Mouse (Mus musculus): ENCODE data around the gene Ddah1. TPM values are rescaled to one million over a fixed set of nuclear protein-coding genes. Genes with fewer than 3 reads are reported as not detected.
A peak's percentile ranks its signal among the peaks of the same experiment; 100 is the strongest.

Gene Ddah1
- total RNA-seq, 1 experiment, result 15.5 TPM

- in situ Hi-C loops (cut with MboI; ENCODE audit: low sequenced_read_pairs in 2 of 2, unreplicated experiment in 2 of 2), result no loop called here
- no peaks in the 10 kb centered on the region for H3K9me3 ChIP-seq (ENCODE audit: control insufficient read depth, insufficient read depth, low read depth, low read length)
- H3K4me1 ChIP-seq (ENCODE audit: control insufficient read depth in 2 of 2, insufficient read depth in 2 of 2, low read length in 2 of 2, poor library complexity in 1 of 2), result peaks cover 2 to 5% of the 10 kb centered on the region in 2 experiments; a peak in 3 of 4 replicates
- H3K27ac ChIP-seq (ENCODE audit: insufficient read depth, low read depth, low read length, poor library complexity, severe bottlenecking), result peak overlapping the region; percentile 16; the same call in 1 of the 2 replicates
- DNase-seq (ENCODE audit: low read depth, low spot score), result peak; percentile 20
- H3K36me3 ChIP-seq (ENCODE audit: control insufficient read depth, insufficient read depth, low read length, poor library complexity, severe bottlenecking), result no peaks in the 10 kb centered on the region
- H3K4me3 ChIP-seq (ENCODE audit: insufficient read depth in 1 of 2, low read depth in 1 of 2, low read length in 2 of 2, poor library complexity in 1 of 2, severe bottlenecking in 1 of 2), result 0 out of 4 replicates have a peak overlapping the region, but pooled peaks of 1 of the 2 experiments have one; percentile 37
- TF ChIP-seq MAFK (IDR thresholded peaks at IDR 0.05; ENCODE audit: insufficient read depth, low read depth, low read length), result no peak
- no peak for TF ChIP-seq CHD2 (IDR thresholded peaks at IDR 0.05; ENCODE audit: low read depth, low read length)
- TF ChIP-seq HCFC1 (IDR thresholded peaks at IDR 0.05; ENCODE audit: borderline replicate concordance, insufficient read depth, low read length), result no peak
- no peak for TF ChIP-seq ZNF384 (IDR thresholded peaks at IDR 0.05; ENCODE audit: low read depth, low read length)
- TF ChIP-seq ZC3H11A (IDR thresholded peaks at IDR 0.05; ENCODE audit: borderline replicate concordance, low read depth, low read length), result no peak
- 0 out of 2 replicates have a peak overlapping the region, but pooled peaks have one; percentile 7 for H3K9ac ChIP-seq (ENCODE audit: insufficient read depth, low read depth, low read length, poor library complexity, severe bottlenecking)
Observed at GRCm38 (mm10) chr3:145780784-145781442, 22.4 kb downstream of the Ddah1 start.

- Histone ChIP-seq H3K4me3 (ENCODE audit: insufficient read depth in 1 of 2, low read depth in 1 of 2, low read length in 2 of 2, poor library complexity in 1 of 2, severe bottlenecking in 1 of 2) (no peak overlapping the region), H3K27ac (ENCODE audit: insufficient read depth, low read depth, low read length, poor library complexity, severe bottlenecking) (no peak overlapping the region), H3K36me3 (ENCODE audit: control insufficient read depth, insufficient read depth, low read length, poor library complexity, severe bottlenecking) (no peaks in the 10 kb centered on the region), H3K4me1 (ENCODE audit: control insufficient read depth in 2 of 2, insufficient read depth in 2 of 2, low read length in 2 of 2, poor library complexity in 1 of 2) (peaks cover 2 to 5% of the 10 kb centered on the region in 2 experiments; a peak in 3 of 4 replicates), H3K9me3 (ENCODE audit: control insufficient read depth, insufficient read depth, low read depth, low read length) (no peaks in the 10 kb centered on the region), H3K9ac (ENCODE audit: insufficient read depth, low read depth, low read length, poor library complexity, severe bottlenecking) (no peak overlapping the region)
- in situ Hi-C loops (cut with MboI; ENCODE audit: low sequenced_read_pairs in 2 of 2, unreplicated experiment in 2 of 2), result no loop called here
- DNase-seq (ENCODE audit: low read depth, low spot score), result no peak
- TF ChIP-seq CHD2 (IDR thresholded peaks at IDR 0.05; ENCODE audit: low read depth, low read length) (no peak), ZC3H11A (IDR thresholded peaks at IDR 0.05; ENCODE audit: borderline replicate concordance, low read depth, low read length) (no peak), ZNF384 (IDR thresholded peaks at IDR 0.05; ENCODE audit: low read depth, low read length) (no peak), MAFK (IDR thresholded peaks at IDR 0.05; ENCODE audit: insufficient read depth, low read depth, low read length) (no peak), HCFC1 (IDR thresholded peaks at IDR 0.05; ENCODE audit: borderline replicate concordance, insufficient read depth, low read length) (no peak)
Observed at GRCm38 (mm10) chr3:145785244-145785643, 26.8 kb downstream of the Ddah1 start.

- in situ Hi-C loops (cut with MboI; ENCODE audit: low sequenced_read_pairs in 2 of 2, unreplicated experiment in 2 of 2), result no loop called here
- no peak overlapping the region for H3K27ac ChIP-seq (ENCODE audit: insufficient read depth, low read depth, low read length, poor library complexity, severe bottlenecking)
- no peak for DNase-seq (ENCODE audit: low read depth, low spot score)
- H3K9me3 ChIP-seq (ENCODE audit: control insufficient read depth, insufficient read depth, low read depth, low read length), result no peaks in the 10 kb centered on the region
- H3K36me3 ChIP-seq (ENCODE audit: control insufficient read depth, insufficient read depth, low read length, poor library complexity, severe bottlenecking), result no peaks in the 10 kb centered on the region
- no peak overlapping the region for H3K4me3 ChIP-seq (ENCODE audit: insufficient read depth in 1 of 2, low read depth in 1 of 2, low read length in 2 of 2, poor library complexity in 1 of 2, severe bottlenecking in 1 of 2)
- H3K9ac ChIP-seq (ENCODE audit: insufficient read depth, low read depth, low read length, poor library complexity, severe bottlenecking), result no peak overlapping the region
- no peak for TF ChIP-seq ZC3H11A (IDR thresholded peaks at IDR 0.05; ENCODE audit: borderline replicate concordance, low read depth, low read length)
- TF ChIP-seq HCFC1 (IDR thresholded peaks at IDR 0.05; ENCODE audit: borderline replicate concordance, insufficient read depth, low read length), result no peak
- TF ChIP-seq ZNF384 (IDR thresholded peaks at IDR 0.05; ENCODE audit: low read depth, low read length), result no peak
- no peak for TF ChIP-seq MAFK (IDR thresholded peaks at IDR 0.05; ENCODE audit: insufficient read depth, low read depth, low read length)
- TF ChIP-seq CHD2 (IDR thresholded peaks at IDR 0.05; ENCODE audit: low read depth, low read length), result no peak
- H3K4me1 ChIP-seq (ENCODE audit: control insufficient read depth in 2 of 2, insufficient read depth in 2 of 2, low read length in 2 of 2, poor library complexity in 1 of 2), result no peaks in the 10 kb centered on the region
Observed at GRCm38 (mm10) chr3:145787303-145787702, 28.8 kb downstream of the Ddah1 start.

GRCm38 (mm10) chr3:145789114-145789513 is 30.6 kb downstream of the Ddah1 start:
- in situ Hi-C loops (cut with MboI; ENCODE audit: low sequenced_read_pairs in 2 of 2, unreplicated experiment in 2 of 2), result no loop called here
- H3K9me3 ChIP-seq (ENCODE audit: control insufficient read depth, insufficient read depth, low read depth, low read length), result no peaks in the 10 kb centered on the region
- H3K27ac ChIP-seq (ENCODE audit: insufficient read depth, low read depth, low read length, poor library complexity, severe bottlenecking), result no peak overlapping the region
- H3K9ac ChIP-seq (ENCODE audit: insufficient read depth, low read depth, low read length, poor library complexity, severe bottlenecking), result no peak overlapping the region
- no peaks in the 10 kb centered on the region; the same call in 1 of the 2 replicates for H3K36me3 ChIP-seq (ENCODE audit: control insufficient read depth, insufficient read depth, low read length, poor library complexity, severe bottlenecking)
- TF ChIP-seq CHD2 (IDR thresholded peaks at IDR 0.05; ENCODE audit: low read depth, low read length) (no peak), ZC3H11A (IDR thresholded peaks at IDR 0.05; ENCODE audit: borderline replicate concordance, low read depth, low read length) (no peak), HCFC1 (IDR thresholded peaks at IDR 0.05; ENCODE audit: borderline replicate concordance, insufficient read depth, low read length) (no peak), ZNF384 (IDR thresholded peaks at IDR 0.05; ENCODE audit: low read depth, low read length) (no peak), MAFK (IDR thresholded peaks at IDR 0.05; ENCODE audit: insufficient read depth, low read depth, low read length) (no peak)
- H3K4me3 ChIP-seq (ENCODE audit: insufficient read depth in 1 of 2, low read depth in 1 of 2, low read length in 2 of 2, poor library complexity in 1 of 2, severe bottlenecking in 1 of 2), result no peak overlapping the region
- DNase-seq (ENCODE audit: low read depth, low spot score), result no peak
- H3K4me1 ChIP-seq (ENCODE audit: control insufficient read depth in 2 of 2, insufficient read depth in 2 of 2, low read length in 2 of 2, poor library complexity in 1 of 2), result no peaks in the 10 kb centered on the region

Data from ES-E14 (cell line).